Mouse (Mus musculus): ENCODE measurements at regions not wholly inside any gene's neighbourhood (a gene's known extent, or its start where the extent isn't known, plus 50 kb on each side); places are given as distances from the start of the nearest gene placed in this dataset.

- Histone ChIP-seq H3K27ac (ENCODE audit: insufficient read depth, low read depth, low read length, poor library complexity, severe bottlenecking) (no peak overlapping the region), H3K9me3 (ENCODE audit: control insufficient read depth, insufficient read depth, low read depth, low read length) (no peaks in the 10 kb centered on the region), H3K9ac (ENCODE audit: insufficient read depth, low read depth, low read length, poor library complexity, severe bottlenecking) (no peak overlapping the region), H3K4me3 (ENCODE audit: insufficient read depth in 1 of 2, low read depth in 1 of 2, low read length in 2 of 2, poor library complexity in 1 of 2, severe bottlenecking in 1 of 2) (no peak overlapping the region), H3K4me1 (ENCODE audit: control insufficient read depth in 2 of 2, insufficient read depth in 2 of 2, low read length in 2 of 2, poor library complexity in 1 of 2) (peaks cover 12 to 23% of the 10 kb centered on the region in 2 experiments; a peak in 3 of 4 replicates), H3K36me3 (ENCODE audit: control insufficient read depth, insufficient read depth, low read length, poor library complexity, severe bottlenecking) (no peaks in the 10 kb centered on the region)
- TF ChIP-seq ZC3H11A (IDR thresholded peaks at IDR 0.05; ENCODE audit: borderline replicate concordance, low read depth, low read length) (no peak), ZNF384 (IDR thresholded peaks at IDR 0.05; ENCODE audit: low read depth, low read length) (no peak), MAFK (IDR thresholded peaks at IDR 0.05; ENCODE audit: insufficient read depth, low read depth, low read length) (no peak), HCFC1 (IDR thresholded peaks at IDR 0.05; ENCODE audit: borderline replicate concordance, insufficient read depth, low read length) (no peak), CHD2 (IDR thresholded peaks at IDR 0.05; ENCODE audit: low read depth, low read length) (no peak)
- in situ Hi-C loops (cut with MboI; ENCODE audit: low sequenced_read_pairs in 2 of 2, unreplicated experiment in 2 of 2), result no loop called here
- DNase-seq (ENCODE audit: low read depth, low spot score), result no peak
Observed at GRCm38 (mm10) chr11:114579986-114580385, 88.3 kb upstream of the Rpl38 start.

DNA sequence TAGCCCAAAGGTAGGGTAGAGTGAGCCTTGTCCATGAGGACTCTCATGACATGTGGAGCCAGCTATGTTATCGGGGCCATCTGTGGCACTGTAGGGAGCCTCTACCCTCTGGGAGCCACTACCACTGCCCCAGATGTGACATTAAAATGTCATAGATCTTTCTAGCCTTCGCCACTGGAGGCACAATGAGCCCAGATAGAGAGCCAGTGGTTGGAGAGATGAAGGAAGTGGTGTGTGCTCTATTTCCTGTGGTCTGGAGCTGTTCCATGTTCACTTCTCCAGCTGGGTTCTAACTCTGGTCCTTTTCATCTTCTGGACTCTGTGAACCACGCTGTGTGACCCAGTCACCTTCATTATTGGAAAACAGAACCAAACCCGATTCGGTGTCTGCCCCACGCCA lies 89.8 kb upstream of the Rpl38 start:
- H3K9ac ChIP-seq (ENCODE audit: insufficient read depth, low read depth, low read length, poor library complexity, severe bottlenecking), result no peak overlapping the region
- no peak overlapping the region for H3K4me3 ChIP-seq (ENCODE audit: insufficient read depth in 1 of 2, low read depth in 1 of 2, low read length in 2 of 2, poor library complexity in 1 of 2, severe bottlenecking in 1 of 2)
- H3K9me3 ChIP-seq (ENCODE audit: control insufficient read depth, insufficient read depth, low read depth, low read length), result no peaks in the 10 kb centered on the region
- DNase-seq (ENCODE audit: low read depth, low spot score), result no peak
- TF ChIP-seq HCFC1 (IDR thresholded peaks at IDR 0.05; ENCODE audit: borderline replicate concordance, insufficient read depth, low read length), result no peak
- TF ChIP-seq MAFK (IDR thresholded peaks at IDR 0.05; ENCODE audit: insufficient read depth, low read depth, low read length), result no peak
- TF ChIP-seq CHD2 (IDR thresholded peaks at IDR 0.05; ENCODE audit: low read depth, low read length), result no peak
- TF ChIP-seq ZNF384 (IDR thresholded peaks at IDR 0.05; ENCODE audit: low read depth, low read length), result no peak
- TF ChIP-seq ZC3H11A (IDR thresholded peaks at IDR 0.05; ENCODE audit: borderline replicate concordance, low read depth, low read length), result no peak
- H3K36me3 ChIP-seq (ENCODE audit: control insufficient read depth, insufficient read depth, low read length, poor library complexity, severe bottlenecking), result no peaks in the 10 kb centered on the region
- no peak overlapping the region for H3K27ac ChIP-seq (ENCODE audit: insufficient read depth, low read depth, low read length, poor library complexity, severe bottlenecking)
- in situ Hi-C loops (cut with MboI; ENCODE audit: low sequenced_read_pairs in 2 of 2, unreplicated experiment in 2 of 2), result no loop called here
- peaks cover 12 to 19% of the 10 kb centered on the region in 2 experiments; a peak in 3 of 4 replicates for H3K4me1 ChIP-seq (ENCODE audit: control insufficient read depth in 2 of 2, insufficient read depth in 2 of 2, low read length in 2 of 2, poor library complexity in 1 of 2)

DNA sequence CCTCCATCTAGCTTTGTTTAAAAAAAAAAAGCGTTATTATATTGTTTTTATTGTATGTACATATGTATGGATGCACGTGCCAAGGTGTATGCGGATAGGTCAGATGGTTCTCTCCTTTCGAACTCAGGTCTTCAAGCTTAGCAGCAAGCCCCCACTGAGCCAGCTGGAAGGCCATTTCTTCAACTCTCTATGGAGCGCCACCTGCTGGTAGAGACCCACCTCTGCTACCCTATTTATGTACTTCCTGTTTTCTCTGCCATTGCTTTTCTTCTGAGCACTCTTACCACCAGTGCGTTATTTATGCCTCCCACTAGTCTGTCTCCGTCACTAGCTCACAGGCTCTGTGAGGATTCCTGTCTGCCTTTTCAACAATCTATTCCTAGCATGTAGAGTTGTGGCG lies 91.5 kb upstream of the Rpl38 start:
- no peak overlapping the region; a peak in 1 of 4 replicates for H3K4me3 ChIP-seq (ENCODE audit: insufficient read depth in 1 of 2, low read depth in 1 of 2, low read length in 2 of 2, poor library complexity in 1 of 2, severe bottlenecking in 1 of 2)
- in situ Hi-C loops (cut with MboI; ENCODE audit: low sequenced_read_pairs in 2 of 2, unreplicated experiment in 2 of 2), result no loop called here
- no peak for TF ChIP-seq MAFK (IDR thresholded peaks at IDR 0.05; ENCODE audit: insufficient read depth, low read depth, low read length)
- TF ChIP-seq ZNF384 (IDR thresholded peaks at IDR 0.05; ENCODE audit: low read depth, low read length), result no peak
- TF ChIP-seq ZC3H11A (IDR thresholded peaks at IDR 0.05; ENCODE audit: borderline replicate concordance, low read depth, low read length), result peak; percentile 51
- no peak for TF ChIP-seq HCFC1 (IDR thresholded peaks at IDR 0.05; ENCODE audit: borderline replicate concordance, insufficient read depth, low read length)
- TF ChIP-seq CHD2 (IDR thresholded peaks at IDR 0.05; ENCODE audit: low read depth, low read length), result no peak

GRCm38 (mm10) chr11:114571144-114571869 lies 97.0 kb upstream of the Rpl38 start:
- in situ Hi-C loops (cut with MboI; ENCODE audit: low sequenced_read_pairs in 2 of 2, unreplicated experiment in 2 of 2), result no loop called here

More for the DNA sequence above, 91.5 kb upstream of the Rpl38 start:
- H3K9ac ChIP-seq (ENCODE audit: insufficient read depth, low read depth, low read length, poor library complexity, severe bottlenecking), result peak overlapping the region; percentile 1; the same call in 1 of the 2 replicates
- peaks cover 12 to 20% of the 10 kb centered on the region in 2 experiments; a peak in 3 of 4 replicates for H3K4me1 ChIP-seq (ENCODE audit: control insufficient read depth in 2 of 2, insufficient read depth in 2 of 2, low read length in 2 of 2, poor library complexity in 1 of 2)
- no peak overlapping the region for H3K27ac ChIP-seq (ENCODE audit: insufficient read depth, low read depth, low read length, poor library complexity, severe bottlenecking)
- no peaks in the 10 kb centered on the region for H3K9me3 ChIP-seq (ENCODE audit: control insufficient read depth, insufficient read depth, low read depth, low read length)
- H3K36me3 ChIP-seq (ENCODE audit: control insufficient read depth, insufficient read depth, low read length, poor library complexity, severe bottlenecking), result no peaks in the 10 kb centered on the region
- no peak for DNase-seq (ENCODE audit: low read depth, low spot score)

More at GRCm38 (mm10) chr11:114571144-114571869, 97.0 kb upstream of the Rpl38 start:
- DNase-seq (ENCODE audit: low read depth, low spot score), result peak; percentile 91
- Histone ChIP-seq H3K27ac (ENCODE audit: insufficient read depth, low read depth, low read length, poor library complexity, severe bottlenecking) (peak overlapping the region; percentile 81), H3K4me1 (ENCODE audit: control insufficient read depth in 2 of 2, insufficient read depth in 2 of 2, low read length in 2 of 2, poor library complexity in 1 of 2) (peaks cover 2 to 22% of the 10 kb centered on the region in 2 experiments; a peak in 3 of 4 replicates), H3K4me3 (ENCODE audit: insufficient read depth in 1 of 2, low read depth in 1 of 2, low read length in 2 of 2, poor library complexity in 1 of 2, severe bottlenecking in 1 of 2) (peak overlapping the region; percentile 4 to 32), H3K9ac (ENCODE audit: insufficient read depth, low read depth, low read length, poor library complexity, severe bottlenecking) (peak overlapping the region; percentile 45; the same call in 1 of the 2 replicates), H3K9me3 (ENCODE audit: control insufficient read depth, insufficient read depth, low read depth, low read length) (no peaks in the 10 kb centered on the region), H3K36me3 (ENCODE audit: control insufficient read depth, insufficient read depth, low read length, poor library complexity, severe bottlenecking) (no peaks in the 10 kb centered on the region)
- TF ChIP-seq HCFC1 (IDR thresholded peaks at IDR 0.05; ENCODE audit: borderline replicate concordance, insufficient read depth, low read length) (no peak), ZNF384 (IDR thresholded peaks at IDR 0.05; ENCODE audit: low read depth, low read length) (no peak), MAFK (IDR thresholded peaks at IDR 0.05; ENCODE audit: insufficient read depth, low read depth, low read length) (no peak), ZC3H11A (IDR thresholded peaks at IDR 0.05; ENCODE audit: borderline replicate concordance, low read depth, low read length) (no peak), CHD2 (IDR thresholded peaks at IDR 0.05; ENCODE audit: low read depth, low read length) (no peak)

Measured in ES-E14 (cell line).